Mouse (Mus musculus) brain, embryonic 14.5 days (tissue): Measurements from ENCODE around the gene Pcdh15. TPM values are rescaled to one million over a fixed set of nuclear protein-coding genes. Genes with fewer than 3 reads are reported as not detected.
A peak's percentile ranks its signal among the peaks of the same experiment; 100 is the strongest.

Source experiments
- DNase-seq: peaks from one replicate; pipeline ENCODE4 v3.0.0-alpha.2; 2011; ENCODE audit warnings: low read depth
- CTCF ChIP-seq: fragments of 200-500 bp; IDR thresholded peaks from 2 replicates; pipeline ENCODE4 v1.5.1; 2012; ENCODE audit warnings: inconsistent platforms, mild to moderate bottlenecking, moderate library complexity, borderline replicate concordance; ENCODE audit not compliant: insufficient read depth, insufficient read length; ENCODE audit errors: extremely low read depth
- POLR2A ChIP-seq: fragments of 200-500 bp; IDR thresholded peaks from 2 replicates; pipeline ENCODE4 v1.6.1; 2012; ENCODE audit warnings: mild to moderate bottlenecking, inconsistent platforms, borderline replicate concordance; ENCODE audit not compliant: poor library complexity, insufficient read depth, insufficient read length, severe bottlenecking; ENCODE audit errors: extremely low read depth
- polyA plus RNA-seq: library from polyadenylated mRNA; depleted of rRNA; stranded (reverse); fragments of >200 nt; gene quantifications from 2 replicates; pipeline ENCODE4 v1.2.3, GENCODE M21; 2012

Pcdh15 gene
- polyA plus RNA-seq, 1 experiment = 10.1 TPM

GRCm38 (mm10) chr10:74053059-74053458, 953.9 kb downstream of the Pcdh15 start:
- no peak for TF ChIP-seq POLR2A
- no peak for TF ChIP-seq CTCF
- peak; percentile 76 for DNase-seq

- TF ChIP-seq POLR2A = no peak
- no peak for TF ChIP-seq CTCF
- peak; percentile 37 for DNase-seq
These were observed 987.5 kb downstream of the Pcdh15 start for GRCm38 (mm10) chr10:74086653-74087052.

GRCm38 (mm10) chr10:74098296-74098695, 999.2 kb downstream of the Pcdh15 start:
- no peak for TF ChIP-seq POLR2A
- TF ChIP-seq CTCF = no peak
- no peak for DNase-seq

- TF ChIP-seq POLR2A (no peak), CTCF (no peak)
- peak; percentile 65 for DNase-seq
These were observed 1015.0 kb downstream of the Pcdh15 start for GRCm38 (mm10) chr10:74114107-74114506.

- no peak for DNase-seq
- no peak for TF ChIP-seq POLR2A
- TF ChIP-seq CTCF = no peak
These were observed 1017.7 kb downstream of the Pcdh15 start for GRCm38 (mm10) chr10:74116817-74117216.

GRCm38 (mm10) chr10:74123421-74123820, 1024.3 kb downstream of the Pcdh15 start:
- TF ChIP-seq CTCF (no peak), POLR2A (no peak)

GRCm38 (mm10) chr10:74129192-74129591, 1030.0 kb downstream of the Pcdh15 start:
- DNase-seq = no peak
- TF ChIP-seq POLR2A (no peak), CTCF (no peak)

More at GRCm38 (mm10) chr10:74123421-74123820, 1024.3 kb downstream of the Pcdh15 start:
- DNase-seq = no peak

GRCm38 (mm10) chr10:74129665-74130064, 1030.5 kb downstream of the Pcdh15 start:
- TF ChIP-seq CTCF = no peak
- TF ChIP-seq POLR2A = no peak
- DNase-seq = no peak

GRCm38 (mm10) chr10:74130805-74131204, 1031.7 kb downstream of the Pcdh15 start:
- TF ChIP-seq CTCF = no peak
- TF ChIP-seq POLR2A = no peak
- DNase-seq = no peak

GRCm38 (mm10) chr10:74147966-74148365, 1048.8 kb downstream of the Pcdh15 start:
- no peak for DNase-seq
- no peak for TF ChIP-seq POLR2A
- TF ChIP-seq CTCF = no peak

- no peak for TF ChIP-seq POLR2A
- no peak for TF ChIP-seq CTCF
- DNase-seq = no peak
These were observed 1082.8 kb downstream of the Pcdh15 start for GRCm38 (mm10) chr10:74181921-74182320.

- peak; percentile 80 for DNase-seq
- TF ChIP-seq CTCF = peak; percentile 55
- TF ChIP-seq POLR2A = no peak
These were observed 1104.5 kb downstream of the Pcdh15 start for GRCm38 (mm10) chr10:74203650-74204049.

- peak; percentile 15 for DNase-seq
- TF ChIP-seq CTCF = peak; percentile 34; the same call in 1 of the 2 replicates
- TF ChIP-seq POLR2A = no peak
These were observed 1118.1 kb downstream of the Pcdh15 start for GRCm38 (mm10) chr10:74217268-74217667.

- no peak for DNase-seq
- TF ChIP-seq CTCF = no peak
- TF ChIP-seq POLR2A = no peak
These were observed 1121.3 kb downstream of the Pcdh15 start for GRCm38 (mm10) chr10:74220439-74220838.
